Mouse (Mus musculus) hindbrain, postnatal 0 days (tissue): ENCODE results near the gene Sgk1. TPM values are rescaled to one million over a fixed set of nuclear protein-coding genes. Genes with fewer than 3 reads are reported as not detected.

Experiments
- ATAC-seq: fragments of 200-750 bp; cut with Nextera tagmentation; 2 replicates; pipeline ENCODE4 v1.8.0; 2017; ENCODE audit warnings: mild to moderate bottlenecking, moderate TSS enrichment, moderate library complexity
- DNase-seq: peaks from one replicate; pipeline ENCODE4 v3.0.0-alpha.2; 2015; ENCODE audit warnings: low spot score
- H3K27ac ChIP-seq: fragments of 300-500 bp; sonication (generic); 2 replicates; pipeline ENCODE4 v1.5.1; 2014; ENCODE audit warnings: mild to moderate bottlenecking
- H3K27me3 ChIP-seq: fragments of 300-500 bp; sonication (generic); 2 replicates; pipeline ENCODE4 v1.6.1; 2014; ENCODE audit warnings: low read length, mixed read lengths; ENCODE audit not compliant: insufficient read depth
- H3K36me3 ChIP-seq: fragments of 300-500 bp; sonication (generic); 2 replicates; pipeline ENCODE4 v1.6.1; 2014; ENCODE audit warnings: low read length, mixed read lengths; ENCODE audit not compliant: insufficient read depth
- H3K4me1 ChIP-seq: fragments of 300-500 bp; sonication (generic); 2 replicates; pipeline ENCODE4 v1.6.1; 2014; ENCODE audit warnings: antibody characterized with exemption, low read length, mixed read lengths; ENCODE audit not compliant: insufficient read depth
- H3K4me2 ChIP-seq: fragments of 300-500 bp; sonication (generic); 2 replicates; pipeline ENCODE4 v1.6.1; 2014; ENCODE audit warnings: low read depth, mild to moderate bottlenecking, low read length, moderate library complexity, mixed read lengths
- H3K4me3 ChIP-seq: fragments of 300-500 bp; sonication (generic); 2 replicates; pipeline ENCODE4 v1.5.1; 2014; ENCODE audit warnings: low read length
- H3K9ac ChIP-seq: fragments of 300-500 bp; sonication (generic); replicated peaks from 2 replicates; pipeline ENCODE4 v1.6.1; 2014; ENCODE audit warnings: mild to moderate bottlenecking, low read length, moderate library complexity, mixed read lengths
- H3K9me3 ChIP-seq: fragments of 300-500 bp; sonication (generic); 2 replicates; pipeline ENCODE4 v1.6.1; 2016; ENCODE audit warnings: low read length, mixed read lengths
- CTCF ChIP-seq: IDR thresholded peaks from 2 replicates; pipeline ENCODE4 v1.5.1; 2016; ENCODE audit warnings: antibody characterized with exemption, control low read depth, low read depth
- WGBS: fragments of 180-500 bp; shearing (Covaris S2); extraction: QIAGEN DNeasy Blood & Tissue Kit; methylation state at CpG from one replicate; pipeline ENCODE4 v1.1.7; 2014; 5-methylcytosine and 5-hydroxymethylcytosine counted together
- polyA plus RNA-seq: library from polyadenylated mRNA; unstranded; fragments of >200 nt; fragmentation: Nextera tagmentation; extraction: Ambion mirVana; gene quantifications from 2 replicates; pipeline ENCODE4 v1.2.1, GENCODE M21; 2015
- total RNA-seq: library from RNA; depleted of rRNA; stranded (reverse); fragments of >200 nt; gene quantifications from 2 replicates; pipeline ENCODE4 v1.2.3, GENCODE M21; 2014

Gene Sgk1
- total and polyA plus RNA-seq, 2 experiments from 2014 or later: 57.1 to 71.8 TPM

GRCm38 (mm10) chr10:21996660-21997447 lies 114.9 kb downstream of the Sgk1 start:
- Histone ChIP-seq H3K4me3 (peak overlapping the region; percentile 76), H3K36me3 (peaks cover 20% of the 10 kb centered on the region), H3K27ac (no peak overlapping the region), H3K4me1 (peaks cover 5% of the 10 kb centered on the region), H3K27me3 (no peaks in the 10 kb centered on the region), H3K4me2 (peak overlapping the region; percentile 93), H3K9ac (peak overlapping the region; percentile 6; the same call in 1 of the 2 replicates), H3K9me3 (no peaks in the 10 kb centered on the region)
- DNase-seq (no peak), ATAC-seq (no peak)
- no peak for TF ChIP-seq CTCF
- WGBS: 89% methylated on average over 14 of the region's 14 CpGs

- no peak for ATAC-seq
- no peak overlapping the region for H3K27ac ChIP-seq
- H3K36me3 ChIP-seq: peaks cover 20% of the 10 kb centered on the region
- H3K4me3 ChIP-seq: no peak overlapping the region
- no peaks in the 10 kb centered on the region for H3K9me3 ChIP-seq
- H3K27me3 ChIP-seq: no peaks in the 10 kb centered on the region
- 83% methylated on average over 12 of the region's 12 CpGs for WGBS
- DNase-seq: no peak
- no peak for TF ChIP-seq CTCF
- H3K4me2 ChIP-seq: peak overlapping the region; percentile 43
- no peak overlapping the region for H3K9ac ChIP-seq
- H3K4me1 ChIP-seq: peaks cover 4% of the 10 kb centered on the region
Measured at GRCm38 (mm10) chr10:21997550-21998204, 115.7 kb downstream of the Sgk1 start.

- ATAC-seq (no peak), DNase-seq (no peak)
- H3K4me3 ChIP-seq: peak overlapping the region; percentile 17; the same call in 1 of the 2 replicates
- peak overlapping the region; percentile 43 for H3K4me2 ChIP-seq
- TF ChIP-seq CTCF: no peak
- H3K9me3 ChIP-seq: no peaks in the 10 kb centered on the region
- WGBS: 76% methylated on average over 28 of the region's 28 CpGs
- H3K27ac ChIP-seq: no peak overlapping the region
- H3K9ac ChIP-seq: no peak overlapping the region; the same call in 1 of the 2 replicates
- no peaks in the 10 kb centered on the region for H3K27me3 ChIP-seq
- H3K4me1 ChIP-seq: no peaks in the 10 kb centered on the region
- peaks cover 20% of the 10 kb centered on the region for H3K36me3 ChIP-seq
Measured at GRCm38 (mm10) chr10:21998503-21999180, 116.7 kb downstream of the Sgk1 start.

GRCm38 (mm10) chr10:22000491-22001306 lies 118.7 kb downstream of the Sgk1 start:
- no peaks in the 10 kb centered on the region for H3K27me3 ChIP-seq
- no peaks in the 10 kb centered on the region for H3K4me1 ChIP-seq
- no peak overlapping the region for H3K27ac ChIP-seq
- no peak overlapping the region for H3K4me2 ChIP-seq
- ATAC-seq (no peak), DNase-seq (peak; percentile 10)
- no peak overlapping the region for H3K9ac ChIP-seq
- no peak overlapping the region for H3K4me3 ChIP-seq
- WGBS: 51% methylated on average over 10 of the region's 10 CpGs
- peaks cover 20% of the 10 kb centered on the region for H3K36me3 ChIP-seq
- no peak for TF ChIP-seq CTCF
- no peaks in the 10 kb centered on the region for H3K9me3 ChIP-seq

GRCm38 (mm10) chr10:22001621-22002020 lies 119.6 kb downstream of the Sgk1 start:
- WGBS: 84% methylated on average over 3 of the region's 5 CpGs
- no peak for ATAC-seq
- Histone ChIP-seq H3K9ac (no peak overlapping the region), H3K4me2 (no peak overlapping the region), H3K27me3 (no peaks in the 10 kb centered on the region), H3K9me3 (no peaks in the 10 kb centered on the region), H3K4me3 (no peak overlapping the region), H3K36me3 (peaks cover 20% of the 10 kb centered on the region), H3K27ac (no peak overlapping the region), H3K4me1 (no peaks in the 10 kb centered on the region)
- TF ChIP-seq CTCF: no peak
- DNase-seq: no peak

GRCm38 (mm10) chr10:22004763-22005162 lies 122.8 kb downstream of the Sgk1 start:
- no peak for DNase-seq

More at GRCm38 (mm10) chr10:22004763-22005162, 122.8 kb downstream of the Sgk1 start:
- H3K9ac ChIP-seq: no peak overlapping the region
- no peaks in the 10 kb centered on the region for H3K36me3 ChIP-seq
- 83% methylated on average over 5 of the region's 5 CpGs for WGBS
- no peak for ATAC-seq
- H3K4me2 ChIP-seq: no peak overlapping the region
- no peak overlapping the region for H3K27ac ChIP-seq
- H3K4me1 ChIP-seq: no peaks in the 10 kb centered on the region
- TF ChIP-seq CTCF: no peak
- H3K4me3 ChIP-seq: no peak overlapping the region
- no peaks in the 10 kb centered on the region for H3K27me3 ChIP-seq
- H3K9me3 ChIP-seq: no peaks in the 10 kb centered on the region
